Mouse (Mus musculus): ENCODE data around the gene Lyz1. TPM values are rescaled to one million over a fixed set of nuclear protein-coding genes. Genes with fewer than 3 reads are reported as not detected.

The Lyz1 gene
- total RNA-seq (2023) = 1,000 to 10,000 TPM; 1,817 to 1,846 TPM

DNA sequence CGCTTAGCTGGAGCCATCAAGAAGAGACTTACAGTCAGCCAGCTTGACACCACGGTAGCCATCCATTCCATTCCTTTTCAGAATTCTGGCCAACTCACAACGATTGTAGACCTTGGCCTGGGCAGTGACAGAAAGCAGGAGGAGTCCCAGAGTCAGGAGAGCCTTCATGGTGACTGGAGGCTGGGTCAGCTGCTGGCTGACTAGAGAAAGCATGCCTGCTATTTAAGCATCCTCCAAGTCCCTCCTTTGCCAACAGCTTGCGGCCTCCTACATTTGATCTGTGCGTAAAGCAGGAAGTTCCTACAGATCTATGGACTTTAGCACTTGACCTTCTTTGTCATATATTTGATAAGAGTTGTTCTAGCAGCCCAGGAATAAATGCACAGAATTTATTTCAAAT, at the start of gene Lyz1:
Gene Lyz1, minus strand, starts transcription at position 198 of the 400 bp plus-strand sequence.

DNA sequence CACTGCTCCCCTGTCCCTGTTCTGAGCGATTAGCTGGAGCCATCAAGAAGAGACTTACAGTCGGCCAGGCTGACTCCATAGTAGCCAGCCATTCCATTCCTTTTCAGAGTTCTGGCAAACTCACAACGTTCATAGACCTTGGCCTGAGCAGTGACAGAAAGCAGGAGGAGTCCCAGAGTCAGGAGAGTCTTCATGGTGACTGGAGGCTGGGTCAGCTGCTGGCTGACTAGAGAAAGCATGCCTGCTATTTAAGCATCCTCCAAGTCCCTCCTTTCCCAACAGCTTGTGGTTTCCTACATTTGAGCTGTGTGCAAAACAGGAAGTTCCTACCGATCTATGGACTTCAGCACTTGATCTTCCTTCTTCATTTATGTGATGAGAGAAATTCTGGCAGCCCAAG, 10.6 kb downstream of the Lyz1 start, which contains the start of gene Lyz2:
Gene Lyz2, minus strand, starts transcription at position 273 of the 400 bp plus-strand sequence.

DNA sequence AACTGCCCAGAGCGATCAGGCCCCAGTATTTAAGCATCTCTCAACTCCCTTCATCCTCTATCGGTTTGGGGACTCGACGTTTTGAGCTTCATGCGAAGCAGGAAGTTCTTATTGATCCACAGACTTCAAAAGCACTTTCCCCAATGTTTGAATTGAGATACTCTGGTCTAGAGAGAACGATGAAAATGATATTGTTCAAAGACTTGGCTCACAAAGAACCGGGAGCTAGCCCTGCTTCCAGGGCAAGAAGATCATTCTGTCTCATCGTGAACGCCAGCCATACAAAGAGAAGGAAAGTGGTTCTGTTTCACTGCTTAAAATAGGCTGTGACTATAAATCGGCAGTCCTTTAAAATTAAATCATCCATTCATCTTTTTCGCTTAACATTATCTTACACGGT, 54.1 kb downstream of the Lyz1 start, which contains the start of gene 9530003J23Rik:
Gene 9530003J23Rik, minus strand, starts transcription at position 101 of the 400 bp plus-strand sequence.

Other genes with a start within 250 kb of the Lyz1 start
- not detected for gene Lrrc10, start 247.5 kb downstream of the Lyz1 start, total RNA-seq (2023)
- 100 to 1,000 TPM in 1 of 2 experiments, 10 to 100 TPM in 1; 95.5 to 111 TPM for gene Cct2, start 229.1 kb downstream of the Lyz1 start, total RNA-seq (2023)
- gene Frs2, start 144.3 kb downstream of the Lyz1 start, total RNA-seq (2023) = 10 to 100 TPM; 15.7 to 16.3 TPM
- 10 to 100 TPM; 42.9 to 53.1 TPM for gene Yeats4, start 68.4 kb downstream of the Lyz1 start, total RNA-seq (2023)
- gene 9530003J23Rik, start 54.2 kb downstream of the Lyz1 start, total RNA-seq (2023) = not detected
- gene Lyz2, start 10.5 kb downstream of the Lyz1 start, total RNA-seq (2023) = over 10,000 TPM; 14,038 to 15,289 TPM
- gene Cpsf6, start 87.1 kb upstream of the Lyz1 start, total RNA-seq (2023) = 10 to 100 TPM; 54.8 to 60.3 TPM

Measured in neutrophil, adult 59 days (primary cell).